Mouse (Mus musculus): ENCODE measurements around the gene Gm21117.
"Not testable (repeated sequence)": the region's sequence is repeated elsewhere in the genome, so short reads cannot be mapped to it uniquely, and the experiment has no call there.

The Gm21117 gene

GRCm38 (mm10) chrY:51124920-51125319 is at the start of gene Gm21117:
TSS of gene Gm21117 (plus strand) at chrY:51125220.
- DNase-seq (ENCODE audit: low spot score in 2 of 2): not testable (repeated sequence)
